Mouse (Mus musculus) heart, postnatal 0 days (tissue): Measurements from ENCODE around the gene Zfp78.

ENCODE experiments used
- CTCF ChIP-seq: IDR thresholded peaks from 2 replicates; pipeline ENCODE4 v1.5.1; 2016; ENCODE audit warnings: antibody characterized with exemption, control low read depth, low read depth
- EP300 ChIP-seq: IDR thresholded peaks from 2 replicates; pipeline ENCODE4 v1.6.1; 2016; ENCODE audit warnings: antibody characterized with exemption, low read depth

DNA sequence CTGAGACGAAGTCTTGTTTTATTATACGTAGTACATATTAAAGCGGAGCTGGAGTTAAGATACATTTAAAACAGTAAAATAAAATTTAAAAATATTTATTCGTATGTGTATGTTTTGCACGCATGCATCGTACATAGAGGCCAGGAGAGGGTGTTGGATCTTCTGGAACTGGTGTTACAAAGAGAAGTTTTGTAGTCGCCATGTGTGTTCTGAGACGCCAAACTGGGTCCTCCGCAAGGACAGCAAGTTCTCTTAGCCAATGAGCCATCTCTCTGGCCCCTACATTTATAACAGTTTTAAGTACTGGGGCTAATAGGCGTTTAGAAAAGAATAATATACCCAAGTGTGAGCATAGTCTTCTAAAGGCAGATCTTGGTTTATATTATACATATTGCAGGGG, 19.0 kb upstream of the Zfp78 start:
- no peak for TF ChIP-seq CTCF
- no peak for TF ChIP-seq EP300
